Mouse (Mus musculus) cerebellum, adult 18-20 months (tissue): ENCODE data around the gene Bpnt1.
"Not testable (repeated sequence)": the region's sequence is repeated elsewhere in the genome, so short reads cannot be mapped to it uniquely, and the experiment has no call there.

Experiments
- DNase-seq, 2 experiments: peaks; one replicate each; pipeline ENCODE4 v3.0.0; 2021

The Bpnt1 gene

DNA sequence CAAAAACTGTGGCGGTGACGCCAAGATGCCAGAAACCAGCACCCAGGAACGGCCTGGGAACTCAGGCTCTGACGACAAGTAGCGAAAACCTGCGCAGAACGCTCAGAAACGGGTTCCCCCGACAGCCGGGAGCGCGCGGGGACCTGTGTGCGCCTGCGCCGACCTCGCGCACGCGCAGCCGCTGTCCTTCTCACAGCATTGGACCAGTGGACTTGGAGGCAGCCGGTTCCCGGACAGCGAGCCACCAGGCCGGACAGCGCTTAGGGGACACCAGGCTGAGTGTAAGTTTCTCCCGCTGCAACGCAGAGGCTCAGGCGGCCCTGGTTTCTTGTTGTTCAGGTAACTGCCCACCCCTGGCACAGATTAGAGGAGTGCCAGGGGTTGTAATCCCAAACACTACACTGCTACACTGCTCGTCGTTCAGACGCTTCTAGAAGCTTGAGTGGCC lies at the start of gene Bpnt1:
Bpnt1 (plus strand) TSS at position 167 of the 448 bp plus-strand sequence.
- peak; percentile 91 to 92 for DNase-seq

DNA sequence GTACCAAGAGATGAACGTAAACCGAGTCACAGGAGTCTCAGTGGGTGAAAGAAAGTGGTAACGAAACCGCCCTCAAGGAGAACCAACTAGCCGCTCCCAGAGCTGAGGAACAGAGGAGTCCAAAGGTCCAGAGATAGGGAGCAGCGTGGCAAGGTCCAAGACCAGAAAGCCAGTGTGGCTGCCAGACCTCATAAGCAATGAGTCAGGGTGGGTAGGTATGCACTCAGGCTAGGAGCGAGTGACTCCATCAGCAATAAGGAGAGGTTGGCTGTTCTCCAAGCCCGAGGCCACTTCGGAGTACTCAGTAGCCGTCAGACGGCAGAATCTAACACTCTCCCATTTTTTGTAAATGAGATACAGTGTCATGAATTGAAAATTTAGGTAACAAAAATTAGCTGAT lies 49.1 kb upstream of the Bpnt1 start:
- DNase-seq = no peak

DNA sequence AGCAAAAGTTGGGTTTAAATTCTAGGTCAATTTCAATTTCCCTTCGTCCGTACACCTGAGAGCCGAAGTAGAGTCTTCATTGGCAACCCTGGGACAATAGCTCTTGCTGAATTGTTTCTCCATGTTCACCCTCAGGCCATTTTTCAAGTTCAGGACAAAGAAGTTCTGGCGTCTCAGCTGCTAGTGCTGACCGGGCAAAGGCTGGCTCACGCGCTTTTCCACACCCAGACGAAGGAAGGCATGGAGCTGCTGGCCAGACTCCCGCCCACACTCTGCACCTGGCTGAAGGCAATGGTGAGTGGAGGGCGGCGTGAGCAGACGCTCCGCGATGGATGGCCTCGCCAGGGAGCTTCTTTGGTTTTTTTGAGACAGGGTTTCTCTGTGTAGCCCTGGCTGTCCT lies 48.7 kb upstream of the Bpnt1 start:
- DNase-seq = no peak

DNA sequence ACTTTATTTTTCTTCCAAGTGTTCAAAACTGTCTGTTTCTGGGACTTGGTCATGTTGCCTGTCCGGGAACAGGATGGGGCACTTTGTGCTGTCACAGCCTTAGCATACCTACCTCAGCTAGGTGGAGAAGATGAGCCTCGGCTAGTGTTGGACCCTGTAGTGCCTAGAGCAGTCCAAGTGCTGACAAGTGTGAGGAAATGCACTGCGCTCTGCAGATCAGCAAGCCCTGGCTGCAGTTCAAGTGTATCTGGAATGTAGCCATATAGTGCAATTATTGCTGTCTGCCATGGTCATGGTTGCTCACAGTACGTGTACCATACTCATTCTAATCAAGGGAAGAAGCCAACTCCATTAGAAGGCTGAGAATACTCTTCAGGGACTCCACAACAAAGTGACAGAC lies 47.2 kb upstream of the Bpnt1 start:
- DNase-seq = peak; percentile 78 to 82

DNA sequence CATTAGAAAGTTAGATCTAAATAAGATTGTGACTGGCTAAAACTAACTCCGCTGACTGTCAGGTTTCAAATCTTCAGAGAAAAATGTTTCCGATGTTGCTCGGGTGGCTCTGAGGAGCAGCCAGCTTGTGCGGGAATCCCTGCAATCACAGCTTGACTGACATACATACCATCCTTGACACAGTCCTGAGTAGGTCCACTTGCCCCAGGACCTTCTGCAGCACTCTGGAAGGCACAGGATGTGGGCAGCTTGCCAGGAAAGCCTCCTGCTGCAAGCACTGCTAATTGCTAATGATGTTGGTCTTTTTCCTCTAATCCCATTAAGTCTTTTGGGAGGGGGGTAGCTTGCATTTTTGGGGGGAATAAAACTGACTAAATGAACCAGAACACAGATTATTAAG lies 46.8 kb upstream of the Bpnt1 start:
- peak; percentile 67 to 68 for DNase-seq

DNA sequence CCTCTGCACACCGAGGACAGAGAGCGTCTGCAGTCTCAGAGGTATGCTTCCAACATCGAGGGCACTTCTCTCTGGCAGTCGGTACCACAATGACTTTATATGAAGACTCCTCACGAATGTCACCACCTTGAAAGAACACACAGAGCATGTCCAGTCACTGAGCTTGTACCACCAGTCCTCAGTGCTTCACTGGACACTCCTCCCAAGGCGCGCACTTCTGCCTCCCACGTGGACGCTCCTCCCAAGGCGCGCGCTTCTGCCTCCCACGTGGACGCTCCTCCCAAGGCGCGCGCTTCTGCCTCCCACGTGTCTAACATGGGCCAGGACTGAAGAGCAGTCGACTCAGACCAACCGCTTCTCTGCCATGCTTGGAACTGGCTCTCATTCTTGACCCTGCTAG lies 44.9 kb upstream of the Bpnt1 start:
- no peak for DNase-seq

DNA sequence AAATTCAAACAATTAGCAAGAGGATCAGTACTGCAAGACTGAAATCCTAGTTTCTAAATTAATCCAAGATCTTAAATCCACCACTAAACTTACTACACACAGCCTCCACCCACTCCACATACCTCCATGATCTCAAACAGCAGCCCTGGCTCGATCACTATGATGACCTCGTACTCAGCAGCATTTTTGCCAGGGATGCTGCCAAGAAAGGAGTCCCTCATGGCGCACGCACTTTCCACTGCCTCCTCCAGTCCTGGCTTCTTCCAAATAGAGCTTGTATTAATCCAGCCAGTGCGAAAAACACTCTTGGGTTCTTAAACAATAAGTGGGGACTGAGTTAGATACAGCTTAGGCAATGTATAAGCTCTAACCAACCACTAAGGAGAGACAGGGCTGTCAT lies 42.7 kb upstream of the Bpnt1 start:
- no peak for DNase-seq

DNA sequence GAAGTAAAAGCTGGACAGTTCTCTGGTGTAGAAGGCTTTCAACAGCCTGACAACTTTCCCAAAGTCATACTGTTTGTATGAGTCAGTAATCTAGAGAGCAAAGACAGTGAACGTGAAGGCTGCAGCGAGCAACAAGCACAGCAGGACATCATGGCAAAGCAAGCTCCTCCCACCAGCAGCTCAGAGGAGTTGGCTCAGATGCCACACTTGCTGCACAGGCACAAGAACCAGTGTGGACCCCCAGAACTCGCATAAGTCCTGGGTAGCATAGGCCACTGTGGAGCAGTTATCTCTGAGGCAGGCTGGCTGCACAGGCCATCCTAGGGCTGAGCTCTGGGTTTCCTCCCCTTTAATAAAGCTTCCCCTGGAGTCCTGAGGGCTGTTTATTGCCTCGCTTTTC lies 40.6 kb upstream of the Bpnt1 start:
- DNase-seq = no peak

DNA sequence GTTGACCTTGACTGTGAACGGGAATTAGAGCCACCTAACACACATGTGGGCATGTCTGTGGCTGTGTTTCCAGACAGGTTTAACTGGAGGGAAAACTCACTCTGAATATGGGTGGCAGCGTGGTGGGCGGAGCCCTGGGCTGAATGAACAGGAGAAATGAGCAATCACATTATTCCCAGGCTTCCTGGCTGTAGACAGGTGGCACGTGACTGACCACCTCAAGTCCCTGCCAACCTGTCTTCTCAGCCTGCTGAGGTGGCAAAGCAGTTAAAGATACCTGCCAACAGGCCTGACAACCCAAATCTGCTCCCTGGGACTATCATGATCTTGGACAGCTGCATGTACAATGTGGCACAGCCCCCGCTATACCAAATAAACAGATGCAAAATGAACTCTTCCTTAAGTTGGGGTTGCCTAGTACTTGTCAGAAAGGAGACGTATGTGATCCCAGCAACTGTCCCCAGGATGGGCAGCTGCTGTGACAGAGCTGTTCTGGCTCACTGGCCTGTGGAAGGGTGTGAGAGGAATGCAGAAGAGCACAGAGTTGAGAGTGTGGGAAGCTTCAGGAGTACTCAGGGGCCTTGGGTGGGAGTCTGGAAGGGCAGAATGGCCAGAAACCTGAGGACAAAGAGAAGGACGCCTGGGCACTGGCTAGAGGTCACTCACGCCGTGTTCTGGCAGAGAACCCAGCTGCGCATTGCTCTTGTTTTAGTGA lies 39.1 kb upstream of the Bpnt1 start:
- DNase-seq = no peak

DNA sequence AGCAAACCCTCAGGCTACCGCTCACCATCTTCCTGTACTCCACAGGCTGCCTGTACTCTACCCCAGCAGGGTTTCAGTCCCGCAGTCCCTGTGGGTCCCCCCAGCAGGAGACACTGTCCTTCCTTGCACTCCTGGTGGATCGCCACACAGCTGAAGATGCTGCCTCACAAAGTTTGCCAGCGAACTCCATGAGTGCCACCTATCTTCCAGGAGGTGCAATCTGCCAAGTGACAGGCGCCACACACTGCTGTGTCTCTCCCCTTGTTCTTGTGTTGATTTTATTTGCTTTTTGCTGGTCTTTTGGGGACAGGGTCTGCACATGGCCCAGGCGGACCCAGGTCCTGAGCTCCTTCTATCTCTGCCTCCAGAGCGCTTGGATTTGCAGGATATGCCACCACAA lies 35.1 kb upstream of the Bpnt1 start:
- no peak for DNase-seq

DNA sequence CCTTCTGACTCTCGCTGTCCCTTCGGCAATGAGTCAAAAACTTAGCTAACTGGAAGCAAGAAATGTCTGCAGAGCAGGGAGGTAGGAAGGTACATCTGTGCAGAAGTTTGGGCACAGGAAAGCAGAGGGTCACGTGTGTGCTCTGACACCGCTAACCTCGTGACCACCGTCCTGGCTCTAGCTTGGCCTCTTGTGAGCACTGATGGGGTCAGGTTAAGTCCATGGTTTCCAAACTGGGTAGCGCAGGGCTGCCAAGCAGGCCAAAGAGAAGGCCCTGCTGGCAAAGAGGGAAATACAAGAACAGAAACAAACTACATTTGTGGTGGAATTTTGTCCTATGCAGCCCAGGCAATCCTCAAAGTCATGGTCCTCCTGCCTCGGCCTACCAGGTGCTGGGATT lies 33.5 kb upstream of the Bpnt1 start:
- DNase-seq = no peak

DNA sequence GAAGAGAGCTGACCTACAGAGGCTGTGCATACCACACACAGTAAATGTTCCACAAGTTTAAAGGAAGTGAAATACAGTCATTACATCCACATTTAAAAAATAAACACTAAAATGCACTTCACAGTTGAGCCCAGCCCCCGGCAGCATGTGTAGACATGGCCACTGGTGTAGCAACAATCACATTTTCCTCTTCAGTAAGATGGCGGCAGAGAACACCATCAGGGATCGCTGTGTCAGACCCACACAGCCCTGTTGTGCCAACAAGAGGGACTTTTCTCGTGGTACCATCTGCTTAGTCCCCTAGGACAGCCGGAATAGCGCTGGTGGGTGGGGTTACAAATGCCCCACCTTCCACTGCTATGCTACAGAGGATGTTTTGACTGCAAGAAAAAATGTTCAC lies 29.1 kb upstream of the Bpnt1 start:
- no peak for DNase-seq

DNA sequence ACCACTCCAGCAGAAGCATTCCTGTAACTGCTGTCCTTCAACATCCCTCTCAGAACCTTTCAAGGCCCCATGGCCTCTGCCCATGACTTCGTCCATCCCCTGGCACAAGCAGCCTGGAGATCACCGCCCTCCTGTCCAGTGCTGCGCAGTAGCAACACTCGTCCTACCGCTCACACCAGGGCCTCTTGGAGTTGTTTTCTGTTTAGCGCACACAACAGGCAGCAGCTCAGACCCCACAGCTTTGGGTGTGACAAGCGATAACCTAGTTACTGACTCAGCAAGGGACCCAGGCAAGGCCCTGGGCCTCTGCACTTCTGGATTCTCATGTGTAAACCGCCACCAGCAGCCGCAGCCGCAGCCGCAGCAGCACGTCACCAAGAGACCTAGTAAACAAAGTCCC lies 25.1 kb upstream of the Bpnt1 start:
- no peak for DNase-seq

DNA sequence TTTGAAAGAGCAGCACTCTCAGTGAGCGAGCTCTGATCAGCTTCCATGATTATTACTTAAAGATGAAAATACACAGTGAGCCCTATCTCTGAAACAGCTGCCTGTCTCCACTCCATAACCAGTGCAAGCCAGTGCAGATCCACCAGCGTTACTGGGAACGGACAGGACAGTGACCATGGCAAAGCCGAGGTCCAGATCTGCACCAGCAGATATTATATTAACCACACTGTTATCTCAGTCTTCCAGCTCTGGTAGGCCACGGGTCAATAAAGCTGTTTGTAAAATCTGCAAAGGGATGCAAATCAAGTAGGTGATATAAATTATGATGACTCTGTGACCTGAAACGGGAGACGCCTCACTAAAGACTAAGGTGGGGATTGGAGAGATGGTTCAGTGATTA lies 24.3 kb upstream of the Bpnt1 start:
- no peak for DNase-seq

DNA sequence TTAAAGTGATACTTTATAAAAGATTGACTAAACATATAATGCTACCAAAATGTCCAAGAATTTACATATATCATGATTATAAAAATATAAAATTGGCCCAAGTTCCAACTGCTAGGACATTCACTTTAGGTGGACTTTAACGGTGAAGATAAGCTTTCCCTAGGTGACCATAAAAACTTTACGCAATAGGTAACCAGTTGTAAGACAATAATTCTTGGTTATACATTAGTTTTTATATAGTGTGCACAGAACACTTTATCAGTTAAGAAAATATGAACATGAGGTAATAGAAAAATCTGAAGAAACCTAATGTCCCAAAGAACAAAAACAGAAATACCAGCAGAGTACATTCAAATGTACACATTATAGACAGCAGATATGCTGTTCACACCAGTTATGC lies 23.6 kb upstream of the Bpnt1 start:
- DNase-seq = no peak

DNA sequence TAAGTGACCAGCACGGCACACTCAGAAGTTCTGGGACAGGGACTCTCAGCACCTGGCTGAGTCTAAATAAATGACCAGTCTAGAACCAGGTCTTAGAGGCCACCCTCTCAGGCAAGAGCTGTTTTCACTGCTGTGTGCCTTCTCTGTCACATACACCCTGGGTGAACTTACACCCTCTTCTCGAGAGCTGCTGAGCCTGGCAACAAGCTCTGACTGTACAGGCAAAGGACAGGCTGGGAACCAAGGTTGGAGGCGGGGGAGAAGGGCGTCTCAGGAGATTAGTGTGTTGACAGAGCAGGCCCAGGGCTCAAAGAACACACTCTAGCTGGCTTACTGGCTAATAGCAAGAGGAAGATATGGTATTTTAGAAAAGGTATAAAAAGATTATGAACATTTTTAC lies 23.0 kb upstream of the Bpnt1 start:
- DNase-seq = no peak

DNA sequence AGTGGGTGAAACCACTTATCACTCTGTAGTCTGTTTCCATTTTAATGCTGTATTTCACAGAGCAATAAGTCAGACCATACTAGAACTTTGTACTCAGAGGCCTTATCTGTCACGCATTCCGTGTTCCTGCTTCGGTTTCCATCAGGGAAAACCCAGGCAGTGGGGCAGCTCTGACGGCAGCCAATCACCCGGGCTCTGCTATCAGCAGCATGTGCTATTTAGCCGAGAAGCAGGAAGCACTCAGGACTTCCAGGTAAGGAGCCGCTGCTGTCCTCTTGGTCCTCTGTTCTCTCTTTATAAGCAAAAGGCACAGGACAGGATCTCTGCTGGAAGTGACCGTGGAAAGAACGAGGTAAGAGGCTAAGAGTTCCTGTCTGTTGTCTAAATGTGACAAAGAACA lies 20.0 kb upstream of the Bpnt1 start:
- DNase-seq = no peak

DNA sequence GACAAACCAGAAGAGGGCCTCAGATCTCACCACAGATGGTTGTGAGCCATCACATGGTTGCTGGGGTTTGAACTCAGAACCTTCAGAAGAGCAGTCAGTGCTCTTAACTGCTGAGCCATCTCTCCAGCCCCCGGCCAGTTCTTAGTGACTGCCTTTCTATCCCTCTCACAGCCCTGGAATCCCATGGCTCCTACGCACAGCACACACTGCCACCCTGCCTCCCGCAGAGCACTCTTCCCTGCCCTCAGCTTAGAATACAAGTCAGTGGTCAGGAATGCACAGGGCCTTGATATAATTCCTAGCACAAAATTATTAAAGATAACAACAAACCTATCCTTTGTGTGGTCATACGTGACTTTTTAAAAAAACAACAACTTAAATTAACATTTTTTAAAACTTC lies 17.4 kb upstream of the Bpnt1 start:
- DNase-seq = no peak

DNA sequence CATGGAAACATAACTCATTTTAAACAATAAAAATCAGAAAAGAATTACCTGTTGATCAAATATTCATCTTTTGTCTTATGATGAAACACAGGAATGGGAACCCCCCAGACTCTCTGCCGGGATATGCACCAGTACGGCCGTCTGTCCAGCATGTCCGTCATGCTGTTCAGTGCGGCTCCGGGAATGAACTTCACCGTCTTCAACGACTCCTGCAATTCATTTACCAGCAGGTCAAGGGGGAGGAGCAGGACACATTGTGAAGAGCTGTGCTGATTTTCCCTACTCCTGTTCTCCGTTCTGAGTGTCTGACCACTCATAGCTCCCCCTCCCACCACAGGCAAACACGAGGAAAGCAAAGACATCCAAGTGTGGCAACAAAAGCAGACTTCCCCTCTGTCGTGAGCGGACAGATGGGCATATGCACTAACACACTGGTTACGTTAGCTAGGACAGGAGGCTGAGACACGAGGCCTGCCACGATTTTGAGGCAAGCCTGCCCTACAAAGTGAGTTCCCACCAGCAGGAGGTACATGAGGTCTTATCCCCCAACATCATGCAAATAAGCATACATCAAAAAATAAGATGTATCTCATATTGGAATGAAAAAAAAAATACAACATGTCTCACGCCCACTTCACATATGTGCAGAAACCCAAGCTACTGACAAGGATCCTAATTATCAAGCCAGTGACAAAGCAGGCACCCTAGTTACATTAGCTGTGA lies 15.9 kb upstream of the Bpnt1 start:
- DNase-seq = no peak

DNA sequence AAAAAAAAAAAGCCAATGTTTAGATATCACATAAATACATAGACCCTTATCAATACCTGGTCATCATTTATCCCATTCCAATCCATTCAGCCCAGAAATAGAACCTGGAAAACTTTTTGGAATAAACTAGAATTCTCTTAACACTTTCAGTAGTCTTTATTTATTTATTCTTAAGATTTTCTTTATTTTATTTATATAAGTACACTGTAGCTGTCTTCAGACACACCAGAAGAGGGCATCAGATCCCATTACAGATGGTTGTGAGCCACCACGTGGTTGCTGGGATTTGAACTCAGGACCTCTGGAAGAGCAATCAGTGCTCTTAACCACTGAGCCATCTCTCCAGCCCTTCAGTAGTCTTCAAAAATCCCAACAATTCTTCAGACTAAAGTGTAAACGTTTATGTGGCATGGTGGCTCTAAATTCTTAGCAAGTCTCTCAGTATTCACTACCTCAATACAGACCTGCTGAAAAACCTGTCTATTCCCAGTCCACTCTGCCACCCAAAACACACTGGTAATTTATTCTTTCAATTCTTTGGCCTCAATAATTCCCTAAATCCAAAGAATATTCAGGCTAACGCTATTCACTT lies 4.1 kb upstream of the Bpnt1 start:
- not testable (repeated sequence) for DNase-seq

DNA sequence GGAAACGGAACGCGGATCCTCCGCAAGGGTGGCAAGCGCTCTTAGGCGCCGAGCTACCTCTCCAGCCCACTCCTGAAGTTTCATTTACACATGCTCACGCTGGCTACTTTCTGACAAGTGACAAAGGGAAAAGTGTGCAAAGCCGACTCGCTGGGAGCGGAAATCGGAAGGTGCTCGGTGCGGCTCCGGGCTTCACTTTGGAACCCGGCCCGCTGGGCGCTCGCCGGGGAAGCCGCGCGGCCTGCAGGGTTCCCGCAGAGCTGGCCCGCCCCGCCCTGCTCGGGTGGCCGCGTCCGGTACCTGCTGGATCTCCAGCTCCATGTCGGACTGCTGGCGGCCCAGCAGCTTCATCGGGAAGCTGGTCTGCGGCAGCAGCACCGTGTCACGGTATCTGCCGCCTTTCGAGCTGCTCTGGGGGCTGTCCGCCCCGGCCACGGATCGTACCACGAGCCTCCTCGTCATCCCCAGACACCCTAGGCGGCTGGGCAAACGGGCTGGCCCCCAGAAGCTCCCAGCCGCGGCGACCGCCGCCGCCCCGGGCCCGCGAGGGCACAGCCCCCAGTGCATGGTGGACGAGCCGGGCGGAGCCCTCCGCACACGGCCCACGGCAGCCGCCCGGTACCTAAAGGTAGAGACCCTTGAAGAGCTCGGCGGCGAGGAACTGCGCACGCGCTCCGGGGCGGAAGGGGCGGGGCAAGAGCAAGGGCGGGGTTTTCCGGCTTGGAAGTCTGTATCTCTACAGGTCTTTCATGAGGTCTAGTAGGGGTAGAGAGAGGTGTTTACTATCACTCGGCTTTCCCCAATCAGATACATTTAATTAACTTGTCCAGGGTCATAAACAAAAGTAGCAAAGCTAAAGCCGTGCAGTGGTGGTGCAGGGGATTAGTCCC lies 3.0 kb upstream of the Bpnt1 start, which contains the start of gene Iars2:
Iars2 (minus strand) TSS at position 676 of the 890 bp plus-strand sequence.
- peak; percentile 88 to 92 for DNase-seq

DNA sequence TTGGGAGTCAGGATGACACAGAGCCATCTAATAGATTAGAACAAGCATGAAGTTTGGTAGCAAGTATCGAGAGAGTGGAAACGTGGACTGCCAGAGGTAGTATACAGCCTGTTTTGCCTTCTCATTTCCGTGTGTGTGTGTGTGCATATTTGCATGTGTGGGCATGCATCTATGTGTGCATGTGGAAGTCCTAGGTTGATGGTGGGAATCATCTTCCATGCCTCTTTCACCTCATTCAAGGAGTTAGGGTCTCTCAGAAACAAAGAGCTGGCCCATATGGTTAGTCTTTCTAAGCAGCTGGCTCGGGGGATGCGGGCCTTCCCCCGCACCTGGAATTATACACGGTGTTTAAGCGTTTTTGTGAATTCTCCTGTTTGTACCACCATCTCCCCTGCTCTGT lies 2.1 kb upstream of the Bpnt1 start:
- DNase-seq = no peak

DNA sequence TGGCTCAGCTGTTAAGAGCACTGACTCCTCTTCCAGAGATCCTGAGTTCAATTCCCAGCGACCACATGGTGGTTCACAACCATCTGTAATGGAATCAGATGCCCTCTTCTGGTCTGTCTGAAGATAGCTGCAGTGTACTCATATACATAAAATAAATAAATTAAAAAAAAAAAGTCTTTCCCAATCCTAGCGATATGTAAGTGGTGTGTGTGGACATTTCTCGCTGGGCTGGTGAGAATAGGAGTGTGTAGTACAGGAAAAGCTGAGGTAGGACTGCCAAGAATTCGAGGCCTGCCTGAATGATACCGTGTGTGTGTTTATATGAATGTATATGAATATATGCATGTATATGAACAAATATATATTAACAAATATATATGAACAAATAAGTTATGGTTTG lies 585 bp upstream of the Bpnt1 start:
- DNase-seq = no peak
